Mouse (Mus musculus) testis, adult 10 weeks (tissue): ENCODE measurements around the gene Phlda1. TPM values are rescaled to one million over a fixed set of nuclear protein-coding genes. Genes with fewer than 3 reads are reported as not detected.

Experiments
- polyA plus RNA-seq: library from polyadenylated mRNA; stranded (reverse); fragments of 350-450 nt; fragmentation: Illumina TruSeq; extraction: RNeasy Lipid Tissue Mini Kit (QIAGEN cat#74804); gene quantifications from one replicate; pipeline ENCODE4 v1.2.3, GENCODE M21; 2014; ENCODE audit warnings: low read depth, low replicate concordance

Phlda1 gene
- polyA plus RNA-seq, result 0.55 TPM

GRCm38 (mm10) chr10:111506101-111506925 lies at the start of gene Phlda1:
Gene Phlda1 (plus strand): TSS chr10:111506286.

GRCm38 (mm10) chr10:111472686-111473510 lies 33.2 kb upstream of the Phlda1 start, which contains the start of gene Nap1l1:
Gene Nap1l1 (plus strand): TSS chr10:111473223.

Other genes starting within 250 kb of the Phlda1 start
- gene Bbs10, start 207.6 kb upstream of the Phlda1 start, polyA plus RNA-seq, result 31.0 TPM
- gene Nap1l1, start 33.1 kb upstream of the Phlda1 start, polyA plus RNA-seq, result 382 TPM